Mouse (Mus musculus): Measurements from ENCODE around the gene Gm28551. TPM values are rescaled to one million over a fixed set of nuclear protein-coding genes. Genes with fewer than 3 reads are reported as not detected.

The Gm28551 gene
- total RNA-seq, 2 experiments from 2014 or later = not detected

GRCm38 (mm10) chr1:53296581-53297383 lies 55.7 kb downstream of the Gm28551 start, which contains the start of the genes Pms1, Ormdl1 and Gm28778:
Pms1 (minus strand) TSS chr1:53297018.
Ormdl1 (plus strand) TSS chr1:53297095.
Gm28778 (plus strand) TSS chr1:53297111.
- DNase-seq = peak; percentile 93
- intact Hi-C loops (cut with DNase I; ENCODE audit: low total_unique reads) = no loop called here

- no peak for DNase-seq
- intact Hi-C loops (cut with DNase I; ENCODE audit: low total_unique reads) = no loop called here
Measured at GRCm38 (mm10) chr1:53291197-53291596, 61.3 kb downstream of the Gm28551 start.

Other genes with a start within 250 kb of the Gm28551 start
- not detected for gene 1700019A02Rik, start 165.0 kb downstream of the Gm28551 start, total RNA-seq (2021)
- gene Pms1, start 55.6 kb downstream of the Gm28551 start, total RNA-seq (2021) = 1 to 10 TPM; 4.0 to 5.2 TPM
- gene Ormdl1, start 55.6 kb downstream of the Gm28551 start, total RNA-seq (2021) = 1 to 10 TPM; 3.7 to 4.9 TPM
- gene Gm28778, start 55.6 kb downstream of the Gm28551 start, total RNA-seq (2021) = not detected
- 10 to 100 TPM; 17.9 to 18.5 TPM for gene Osgepl1, start 39.0 kb downstream of the Gm28551 start, total RNA-seq (2021)
- 1 to 10 TPM; 3.2 to 3.9 TPM for gene Asdurf, start within 50 bp of the Gm28551 start, total RNA-seq (2021)
- 10 to 100 TPM; 39.4 to 41.2 TPM for gene Asnsd1, start 85 bp upstream of the Gm28551 start, total RNA-seq (2021)

Measured in gastrocnemius, postnatal 14 days (tissue).